Mouse (Mus musculus) heart, adult 9 months (tissue): ENCODE measurements around the gene Gm10226.
A peak's percentile ranks its signal among the peaks of the same experiment; 100 is the strongest.
"Not testable (repeated sequence)": the region's sequence is repeated elsewhere in the genome, so short reads cannot be mapped to it uniquely, and the experiment has no call there.

Source experiments
- DNase-seq, 2 experiments: peaks; one replicate each; pipeline ENCODE4 v3.0.0; 2022; ENCODE audit warnings: low spot score in 2 of 2

Gm10226 gene

GRCm38 (mm10) chr17:21691560-21691959 lies at the start of gene Gm10226:
TSS of gene Gm10226 (plus strand) at chr17:21691860.
- DNase-seq: no peak

- DNase-seq: no peak
These were observed 42.9 kb upstream of the Gm10226 start for GRCm38 (mm10) chr17:21648791-21649190.

- DNase-seq: no peak
These were observed 41.7 kb upstream of the Gm10226 start for GRCm38 (mm10) chr17:21649936-21650335.

- peak; percentile 87 for DNase-seq
These were observed 41.2 kb upstream of the Gm10226 start, which contains the start of gene Zfp983 for GRCm38 (mm10) chr17:21650364-21650907. TSS of gene Zfp983 (plus strand) at chr17:21650624.

GRCm38 (mm10) chr17:21678826-21679225 lies 12.8 kb upstream of the Gm10226 start:
- DNase-seq: not testable (repeated sequence)

- DNase-seq: peak; percentile 92 to 93
These were observed 12.2 kb upstream of the Gm10226 start for GRCm38 (mm10) chr17:21679273-21680018.

GRCm38 (mm10) chr17:21680019-21680376 lies 11.7 kb upstream of the Gm10226 start:
- DNase-seq: not testable (repeated sequence)

- no peak for DNase-seq
These were observed 1.7 kb downstream of the Gm10226 start for GRCm38 (mm10) chr17:21693342-21693741.

- no peak for DNase-seq
These were observed 4.4 kb downstream of the Gm10226 start for GRCm38 (mm10) chr17:21696073-21696472.

- no peak for DNase-seq
These were observed 10.9 kb downstream of the Gm10226 start for GRCm38 (mm10) chr17:21702281-21703240.

GRCm38 (mm10) chr17:21703414-21703813 lies 11.8 kb downstream of the Gm10226 start:
- DNase-seq: no peak

- DNase-seq: peak; percentile 91
These were observed 15.8 kb downstream of the Gm10226 start, which contains the start of gene Zfp760 for GRCm38 (mm10) chr17:21707343-21707996. TSS of gene Zfp760 (plus strand) at chr17:21707741.

GRCm38 (mm10) chr17:21708401-21708800 lies 16.7 kb downstream of the Gm10226 start:
- no peak for DNase-seq

GRCm38 (mm10) chr17:21730495-21730894 lies 38.8 kb downstream of the Gm10226 start, which contains the start of gene Zfp229:
TSS of gene Zfp229 (plus strand) at chr17:21730795.
- not testable (repeated sequence) for DNase-seq

GRCm38 (mm10) chr17:21733049-21733448 lies 41.4 kb downstream of the Gm10226 start:
- DNase-seq: no peak

- peak; percentile 85 to 87 for DNase-seq
These were observed 41.9 kb downstream of the Gm10226 start for GRCm38 (mm10) chr17:21733529-21734031.
